Mouse (Mus musculus): ENCODE results near the gene Gm1604a. TPM values are rescaled to one million over a fixed set of nuclear protein-coding genes. Genes with fewer than 3 reads are reported as not detected.
"Not testable (repeated sequence)": the region's sequence is repeated elsewhere in the genome, so short reads cannot be mapped to it uniquely, and the experiment has no call there.

Gene Gm1604a
- polyA plus RNA-seq, 1 experiment from 2014 or later, result not detected

DNA sequence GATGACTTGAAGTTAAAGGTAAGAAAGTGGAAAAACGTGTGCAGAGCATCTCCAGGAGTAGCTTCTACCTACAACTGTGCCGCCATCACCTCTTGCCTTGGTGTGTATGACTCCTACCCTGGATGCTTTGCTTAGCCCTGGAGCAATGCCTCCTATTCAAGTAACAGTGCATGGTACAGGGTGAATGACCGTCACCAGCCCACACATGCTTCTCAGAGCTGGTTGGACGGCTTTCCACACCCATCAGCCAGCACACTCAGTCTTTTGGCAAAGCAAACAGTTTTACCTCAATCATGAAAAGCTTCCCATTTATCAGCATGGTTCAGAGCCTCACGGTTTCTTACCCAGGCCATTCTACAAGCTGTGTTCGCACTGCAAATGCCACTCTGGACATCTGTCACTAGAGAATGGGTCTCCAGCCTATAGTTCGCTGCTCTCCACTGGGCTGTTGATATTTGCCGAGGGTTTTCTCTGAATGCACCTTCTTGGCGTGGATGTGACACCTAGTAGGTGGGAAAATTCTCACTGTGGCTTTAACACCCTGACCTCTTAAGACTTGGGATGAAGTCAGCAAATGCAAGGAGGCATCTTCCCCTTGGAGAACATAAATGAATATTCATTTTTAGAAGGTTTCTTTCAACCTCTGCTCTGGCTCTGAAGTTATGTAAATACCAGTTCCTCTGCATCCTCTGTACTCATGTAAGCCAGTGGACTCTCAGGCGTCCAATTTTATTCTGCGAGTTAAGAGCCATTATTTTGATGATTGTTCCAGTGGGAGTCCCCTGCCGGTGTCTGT, 23.4 kb upstream of the Gm1604a start:
- H3K4me1 ChIP-seq (replicated peaks; ENCODE audit: control insufficient read depth, insufficient read depth, low read length); H3K9me3 ChIP-seq (ENCODE audit: control insufficient read depth, low read length); H3K27me3 ChIP-seq (ENCODE audit: control insufficient read depth, insufficient read depth, low read length); H3K36me3 ChIP-seq (ENCODE audit: control insufficient read depth, insufficient read depth, low read length); ATAC-seq (replicated peaks; ENCODE audit: low FRiP score); H3K9ac ChIP-seq (ENCODE audit: low read length); H3K4me3 ChIP-seq (ENCODE audit: low read depth, low read length); DNase-seq (ENCODE audit: low spot score); H3K27ac ChIP-seq (ENCODE audit: low read depth, low read length); H3K4me2 ChIP-seq (ENCODE audit: low read depth, low read length, severe bottlenecking): not testable (repeated sequence)
- 87% methylated on average over 8 of the region's 12 CpGs for WGBS

DNA sequence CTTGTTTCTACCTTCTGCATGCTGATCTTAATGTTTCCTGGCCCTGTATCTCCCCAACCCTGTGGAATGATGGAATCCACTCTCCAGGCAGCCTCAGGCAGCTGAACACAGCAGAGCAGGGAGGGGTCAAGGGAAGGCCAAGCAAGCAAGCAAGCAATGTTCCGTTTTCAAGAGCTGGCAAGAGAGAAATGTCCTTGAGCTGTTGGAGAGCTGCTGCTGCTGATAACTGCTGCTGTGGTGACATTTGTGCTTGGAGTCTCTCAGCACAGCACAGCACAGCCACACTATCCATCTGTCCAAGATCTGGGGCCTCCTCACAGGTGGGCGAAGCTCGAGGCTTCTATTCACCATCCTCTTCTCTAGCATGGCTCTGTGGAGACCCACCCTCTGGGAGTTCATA, 22.0 kb upstream of the Gm1604a start:
- not testable (repeated sequence) for ATAC-seq (replicated peaks; ENCODE audit: low FRiP score); DNase-seq (ENCODE audit: low spot score); H3K4me3 ChIP-seq (ENCODE audit: low read depth, low read length); H3K4me2 ChIP-seq (ENCODE audit: low read depth, low read length, severe bottlenecking); H3K27ac ChIP-seq (ENCODE audit: low read depth, low read length); H3K36me3 ChIP-seq (ENCODE audit: control insufficient read depth, insufficient read depth, low read length); H3K4me1 ChIP-seq (replicated peaks; ENCODE audit: control insufficient read depth, insufficient read depth, low read length); H3K27me3 ChIP-seq (ENCODE audit: control insufficient read depth, insufficient read depth, low read length); H3K9me3 ChIP-seq (ENCODE audit: control insufficient read depth, low read length); H3K9ac ChIP-seq (ENCODE audit: low read length)
- no CpG with 5 or more reads among the region's 3 CpGs for WGBS

DNA sequence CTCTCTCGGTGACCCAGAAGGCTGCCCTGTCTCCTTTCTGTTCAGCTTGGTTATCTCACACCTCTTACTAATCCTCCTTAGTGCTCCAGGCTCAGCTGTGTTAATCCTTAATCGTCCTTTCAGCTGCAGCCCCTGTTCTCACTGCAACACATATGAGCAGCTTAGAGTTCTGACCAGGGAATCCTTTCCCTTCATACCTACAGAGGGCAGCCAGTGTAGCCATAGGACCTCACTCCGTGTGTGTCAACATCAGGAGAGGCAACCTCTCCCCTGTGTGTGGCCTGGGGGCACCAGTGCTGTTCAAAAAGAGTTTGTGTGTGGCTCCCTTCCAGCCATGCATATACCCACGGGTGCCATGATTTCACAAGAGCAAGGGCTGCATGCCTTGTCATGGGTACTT, 19.7 kb upstream of the Gm1604a start:
- H3K9ac ChIP-seq (ENCODE audit: low read length); H3K4me1 ChIP-seq (replicated peaks; ENCODE audit: control insufficient read depth, insufficient read depth, low read length); DNase-seq (ENCODE audit: low spot score); H3K36me3 ChIP-seq (ENCODE audit: control insufficient read depth, insufficient read depth, low read length); H3K27me3 ChIP-seq (ENCODE audit: control insufficient read depth, insufficient read depth, low read length); H3K4me2 ChIP-seq (ENCODE audit: low read depth, low read length, severe bottlenecking); H3K4me3 ChIP-seq (ENCODE audit: low read depth, low read length); H3K27ac ChIP-seq (ENCODE audit: low read depth, low read length); H3K9me3 ChIP-seq (ENCODE audit: control insufficient read depth, low read length); ATAC-seq (replicated peaks; ENCODE audit: low FRiP score): not testable (repeated sequence)
- 15% methylated on average over 3 of the region's 4 CpGs for WGBS

DNA sequence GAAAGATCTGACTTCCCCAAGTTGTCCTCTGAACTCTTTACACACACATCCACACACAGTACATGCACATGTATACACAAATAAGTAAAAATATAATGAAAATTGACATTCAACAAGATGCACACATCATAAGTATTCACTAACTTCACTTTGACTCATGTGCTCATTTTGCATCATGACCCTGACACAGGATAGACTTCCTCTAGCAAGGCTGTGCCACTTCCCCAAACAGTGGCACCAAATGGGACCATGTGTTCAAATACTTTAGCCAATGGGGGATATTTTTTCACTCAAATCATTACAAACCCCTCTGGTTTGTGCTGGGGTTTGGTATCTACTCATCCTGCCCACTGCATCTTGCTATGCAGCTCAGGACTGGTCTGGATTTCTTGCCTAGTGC, 16.5 kb upstream of the Gm1604a start:
- not testable (repeated sequence) for H3K9ac ChIP-seq (ENCODE audit: low read length); H3K4me3 ChIP-seq (ENCODE audit: low read depth, low read length); DNase-seq (ENCODE audit: low spot score); ATAC-seq (replicated peaks; ENCODE audit: low FRiP score); H3K9me3 ChIP-seq (ENCODE audit: control insufficient read depth, low read length); H3K27me3 ChIP-seq (ENCODE audit: control insufficient read depth, insufficient read depth, low read length); H3K4me2 ChIP-seq (ENCODE audit: low read depth, low read length, severe bottlenecking); H3K4me1 ChIP-seq (replicated peaks; ENCODE audit: control insufficient read depth, insufficient read depth, low read length); H3K27ac ChIP-seq (ENCODE audit: low read depth, low read length); H3K36me3 ChIP-seq (ENCODE audit: control insufficient read depth, insufficient read depth, low read length)

DNA sequence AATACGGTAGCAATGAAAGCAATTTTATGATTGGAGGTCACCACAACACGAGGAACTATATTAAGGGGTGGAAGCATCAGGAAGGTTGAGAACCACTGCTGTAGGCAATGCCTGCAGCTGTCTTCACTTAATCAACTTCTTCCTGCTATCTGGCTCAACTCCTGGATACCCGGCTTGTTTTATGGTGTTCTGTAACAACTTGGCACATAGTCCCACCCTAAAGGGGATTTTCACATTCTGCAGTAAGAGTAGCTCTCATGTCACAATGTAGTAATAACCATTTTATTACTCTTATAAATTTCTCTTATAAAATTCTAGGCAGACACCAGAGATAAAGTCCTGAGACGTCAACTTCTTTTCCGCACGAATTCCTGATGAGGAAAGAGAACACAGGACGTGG, 15.9 kb upstream of the Gm1604a start:
- H3K9ac ChIP-seq (ENCODE audit: low read length); H3K9me3 ChIP-seq (ENCODE audit: control insufficient read depth, low read length); H3K27ac ChIP-seq (ENCODE audit: low read depth, low read length); ATAC-seq (replicated peaks; ENCODE audit: low FRiP score); H3K4me3 ChIP-seq (ENCODE audit: low read depth, low read length); H3K4me2 ChIP-seq (ENCODE audit: low read depth, low read length, severe bottlenecking); H3K27me3 ChIP-seq (ENCODE audit: control insufficient read depth, insufficient read depth, low read length); H3K4me1 ChIP-seq (replicated peaks; ENCODE audit: control insufficient read depth, insufficient read depth, low read length); DNase-seq (ENCODE audit: low spot score); H3K36me3 ChIP-seq (ENCODE audit: control insufficient read depth, insufficient read depth, low read length): not testable (repeated sequence)
- no CpG with 5 or more reads among the region's 7 CpGs for whole genome bisulfite sequencing

DNA sequence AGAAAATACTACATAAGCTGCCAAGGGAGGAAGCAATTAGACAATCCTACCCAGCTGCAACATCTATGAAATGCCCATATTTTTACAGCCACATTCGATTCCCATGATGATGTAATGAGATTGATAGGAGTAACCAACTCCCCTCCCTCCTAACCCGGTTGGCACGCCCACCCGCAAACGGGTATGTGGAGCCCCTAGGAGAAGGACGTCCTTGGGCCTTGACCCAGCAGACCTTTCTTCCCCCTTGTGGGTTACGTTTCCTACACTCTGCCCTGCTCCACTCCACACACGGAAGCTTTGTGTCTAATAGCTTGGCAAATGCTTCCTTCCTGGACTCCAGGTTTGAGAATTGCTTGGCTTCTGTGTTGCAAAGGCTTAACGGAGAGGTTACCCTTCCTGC, 15.5 kb upstream of the Gm1604a start:
- 84% methylated on average over 3 of the region's 9 CpGs for WGBS
- not testable (repeated sequence) for DNase-seq (ENCODE audit: low spot score); H3K9me3 ChIP-seq (ENCODE audit: control insufficient read depth, low read length); H3K36me3 ChIP-seq (ENCODE audit: control insufficient read depth, insufficient read depth, low read length); H3K4me2 ChIP-seq (ENCODE audit: low read depth, low read length, severe bottlenecking); H3K27me3 ChIP-seq (ENCODE audit: control insufficient read depth, insufficient read depth, low read length); H3K27ac ChIP-seq (ENCODE audit: low read depth, low read length); H3K4me1 ChIP-seq (replicated peaks; ENCODE audit: control insufficient read depth, insufficient read depth, low read length); H3K4me3 ChIP-seq (ENCODE audit: low read depth, low read length); H3K9ac ChIP-seq (ENCODE audit: low read length); ATAC-seq (replicated peaks; ENCODE audit: low FRiP score)

DNA sequence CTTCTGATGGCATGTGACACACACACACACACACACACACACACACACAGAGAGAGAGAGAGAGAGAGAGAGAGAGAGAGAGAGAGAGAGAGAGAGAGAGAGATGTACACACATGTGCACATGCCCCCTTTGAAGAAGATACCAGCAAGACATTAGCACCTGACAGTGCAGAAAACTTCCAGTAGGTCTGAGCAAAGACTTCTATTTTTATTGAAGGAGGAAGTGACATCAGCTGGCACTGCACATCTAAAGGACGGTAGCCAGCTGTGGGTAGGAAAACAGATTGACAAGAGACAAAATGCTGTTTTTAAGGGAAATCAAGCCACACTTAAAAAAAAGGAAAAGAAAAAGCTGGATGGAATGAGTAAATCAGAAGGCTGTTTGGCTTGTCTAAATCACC, 11.2 kb upstream of the Gm1604a start:
- not testable (repeated sequence) for H3K9ac ChIP-seq (ENCODE audit: low read length); H3K27ac ChIP-seq (ENCODE audit: low read depth, low read length); H3K36me3 ChIP-seq (ENCODE audit: control insufficient read depth, insufficient read depth, low read length); DNase-seq (ENCODE audit: low spot score); H3K4me1 ChIP-seq (replicated peaks; ENCODE audit: control insufficient read depth, insufficient read depth, low read length); H3K9me3 ChIP-seq (ENCODE audit: control insufficient read depth, low read length); H3K4me3 ChIP-seq (ENCODE audit: low read depth, low read length); H3K4me2 ChIP-seq (ENCODE audit: low read depth, low read length, severe bottlenecking); H3K27me3 ChIP-seq (ENCODE audit: control insufficient read depth, insufficient read depth, low read length); ATAC-seq (replicated peaks; ENCODE audit: low FRiP score)
- WGBS, result no CpG with 5 or more reads among the region's 1 CpGs

DNA sequence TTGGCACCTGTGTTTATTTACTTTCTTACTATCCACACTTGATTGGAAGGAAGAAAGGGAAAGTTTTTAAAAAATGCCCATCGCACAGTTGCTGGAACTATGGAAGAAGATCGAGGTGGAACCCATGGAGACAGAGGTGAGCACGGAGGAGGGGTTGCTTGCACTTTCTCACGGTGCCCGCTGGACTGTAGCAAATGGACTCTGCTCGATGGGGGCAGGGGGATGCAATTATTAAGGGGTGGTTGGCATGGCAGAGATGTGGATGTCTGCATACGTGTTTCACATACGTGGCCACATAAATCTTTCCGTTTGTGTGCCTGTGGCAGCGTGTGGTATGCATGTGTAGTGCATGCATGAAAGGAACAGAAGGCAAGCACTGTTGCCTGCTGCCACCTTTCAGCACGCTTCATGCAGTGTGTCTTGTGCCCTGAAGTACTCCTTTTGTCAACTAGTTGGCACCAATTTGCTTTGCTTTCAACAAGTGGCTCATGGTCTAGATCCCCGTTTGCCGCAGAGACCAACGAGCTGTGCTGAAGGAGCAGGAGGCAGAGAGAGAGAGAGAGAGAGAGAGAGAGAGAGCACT, 487 bp downstream of the Gm1604a start:
- H3K9me3 ChIP-seq (ENCODE audit: control insufficient read depth, low read length); H3K27me3 ChIP-seq (ENCODE audit: control insufficient read depth, insufficient read depth, low read length); H3K4me2 ChIP-seq (ENCODE audit: low read depth, low read length, severe bottlenecking); H3K27ac ChIP-seq (ENCODE audit: low read depth, low read length); H3K4me1 ChIP-seq (replicated peaks; ENCODE audit: control insufficient read depth, insufficient read depth, low read length); DNase-seq (ENCODE audit: low spot score); H3K9ac ChIP-seq (ENCODE audit: low read length); H3K36me3 ChIP-seq (ENCODE audit: control insufficient read depth, insufficient read depth, low read length); H3K4me3 ChIP-seq (ENCODE audit: low read depth, low read length): not testable (repeated sequence)
- peak; percentile 36; the same call in 1 of the 2 replicates for ATAC-seq (replicated peaks; ENCODE audit: low FRiP score)
- WGBS, result 38% methylated on average over 3 of the region's 14 CpGs

DNA sequence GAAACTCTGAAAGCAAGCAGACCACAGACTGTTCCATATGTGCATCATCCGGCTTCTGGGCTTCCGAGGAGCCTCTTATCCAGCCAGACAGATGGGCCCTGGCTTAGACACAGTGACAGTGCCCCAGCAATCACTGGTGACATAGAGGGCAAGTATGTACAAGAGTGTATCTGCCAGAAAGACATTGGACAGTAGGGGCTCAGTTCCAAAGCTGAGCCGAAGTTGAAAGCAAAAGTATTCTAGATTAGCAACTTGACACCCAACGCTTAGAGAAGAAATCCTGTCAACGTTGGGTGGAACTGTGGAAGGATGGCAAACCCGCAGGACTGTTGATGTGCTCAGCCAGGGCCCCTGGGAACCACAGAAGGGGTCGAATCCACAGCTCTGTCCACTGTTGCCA, 4.8 kb downstream of the Gm1604a start:
- ATAC-seq (replicated peaks; ENCODE audit: low FRiP score), result not testable (repeated sequence)

More for the DNA sequence above, 4.8 kb downstream of the Gm1604a start:
- not testable (repeated sequence) for H3K36me3 ChIP-seq (ENCODE audit: control insufficient read depth, insufficient read depth, low read length); H3K27ac ChIP-seq (ENCODE audit: low read depth, low read length); H3K4me3 ChIP-seq (ENCODE audit: low read depth, low read length); H3K4me2 ChIP-seq (ENCODE audit: low read depth, low read length, severe bottlenecking); H3K27me3 ChIP-seq (ENCODE audit: control insufficient read depth, insufficient read depth, low read length); H3K9ac ChIP-seq (ENCODE audit: low read length); H3K4me1 ChIP-seq (replicated peaks; ENCODE audit: control insufficient read depth, insufficient read depth, low read length); H3K9me3 ChIP-seq (ENCODE audit: control insufficient read depth, low read length); DNase-seq (ENCODE audit: low spot score)
- WGBS, result 71% methylated on average over 5 of the region's 7 CpGs
